ENCODE assay signal across 8 mouse cellular contexts in the genomic region with DNA sequence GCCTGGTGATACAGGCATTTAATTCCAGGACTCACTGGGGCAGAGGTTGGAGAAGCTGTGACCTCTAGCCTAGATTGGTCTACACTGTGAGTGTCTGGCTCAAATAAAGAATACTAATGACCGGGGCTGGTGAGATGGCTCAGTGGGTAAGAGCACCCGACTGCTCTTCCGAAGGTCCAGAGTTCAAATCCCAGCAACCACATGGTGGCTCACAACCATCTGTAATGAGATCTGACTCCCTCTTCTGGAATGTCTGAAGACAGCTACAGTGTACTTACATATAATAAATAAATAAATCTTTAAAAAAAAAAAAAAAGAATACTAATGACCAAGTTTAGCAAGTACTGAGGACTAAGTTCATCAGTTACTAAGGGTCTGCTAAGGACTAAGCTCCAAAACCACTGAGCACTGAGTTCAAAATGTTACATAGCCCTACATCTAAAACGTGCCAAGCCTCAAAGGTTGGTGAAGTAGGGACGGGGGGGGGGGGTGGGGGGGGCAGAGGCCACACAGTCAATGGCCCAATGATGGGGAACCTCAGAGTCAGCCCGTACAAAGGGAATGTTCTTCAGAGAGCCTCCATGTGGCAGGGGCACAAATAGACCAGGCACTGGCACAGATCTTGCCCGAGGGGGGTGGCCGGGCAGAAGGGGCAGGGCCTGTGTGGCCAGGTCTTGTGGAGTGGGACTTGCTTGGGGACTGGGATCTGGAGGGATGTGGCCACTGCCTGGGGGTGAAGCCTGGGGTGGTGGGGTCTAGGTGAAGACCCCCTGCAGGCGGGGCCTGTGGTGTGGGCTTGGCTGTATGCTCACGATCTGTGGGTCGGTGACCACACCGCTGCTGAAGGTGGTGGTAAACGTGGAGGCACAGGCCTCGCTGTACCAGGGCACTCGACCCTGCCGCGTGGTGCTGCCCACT. TPM values are rescaled to one million over a fixed set of nuclear protein-coding genes. Genes with fewer than 3 reads are reported as not detected.
A peak's percentile ranks its signal among the peaks of the same experiment; 100 is the strongest.
DNase-seq lines count a peak whose midpoint lies in the region; ATAC-seq and TF ChIP-seq lines count a peak whose summit lies in the region.

No protein-coding gene starts in this region.

- H3K4me3 ChIP-seq in lung, embryonic 15.5 days, result no peak overlapping the region
- H3K4me3 ChIP-seq in limb, embryonic 10.5 days, result peak overlapping the region; percentile 69
- H3K4me3 ChIP-seq in small intestine, adult 2 months (ENCODE audit: low read depth, low read length), result no peak overlapping the region

- no peaks in the 10 kb centered on the region for H3K36me3 ChIP-seq in lung, embryonic 15.5 days
- peaks cover under 1% of the 10 kb centered on the region; the same call in 1 of the 2 replicates for H3K36me3 ChIP-seq in limb, embryonic 10.5 days
- H3K36me3 ChIP-seq in small intestine, adult 2 months (ENCODE audit: control insufficient read depth, insufficient read depth, low read length), result no peaks in the 10 kb centered on the region

- no peak for TF ChIP-seq POLR2A in small intestine, adult 2 months (IDR thresholded peaks at IDR 0.05; ENCODE audit: low read depth, low read length)

- ATAC-seq in lung, embryonic 15.5 days (ENCODE audit: borderline replicate concordance, extremely low read depth, low FRiP score, low TSS enrichment), result no peak

- H3K27ac ChIP-seq in lung, embryonic 15.5 days, result no peak overlapping the region
- H3K27ac ChIP-seq in limb, embryonic 10.5 days, result peak overlapping the region; percentile 7; the same call in 1 of the 2 replicates
- peak overlapping the region; percentile 45 for H3K27ac ChIP-seq in small intestine, adult 2 months (ENCODE audit: insufficient read depth, low read depth, low read length)

- 76% methylated on average over 17 of the region's 17 CpGs for WGBS in lung, embryonic 15.5 days
- WGBS in limb, embryonic 10.5 days, result 80% methylated on average over 17 of the region's 17 CpGs
- 67% methylated on average over 17 of the region's 17 CpGs for WGBS in small intestine, adult 2 months

- no peak for TF ChIP-seq CTCF in small intestine, adult 2 months (IDR thresholded peaks at IDR 0.05; ENCODE audit: extremely low read depth, insufficient read length, insufficient replicate concordance, low read depth, low read length)

- H3K9ac ChIP-seq in lung, embryonic 15.5 days, result no peak overlapping the region

- H3K4me2 ChIP-seq in lung, embryonic 15.5 days, result peak overlapping the region; percentile 98

- 0 out of 2 replicates have a peak, but pooled peaks cover 2% of the 10 kb centered on the region for H3K27me3 ChIP-seq in lung, embryonic 15.5 days
- peaks cover 58% of the 10 kb centered on the region for H3K27me3 ChIP-seq in limb, embryonic 10.5 days (ENCODE audit: low read depth, poor library complexity, severe bottlenecking)
- no peaks in the 10 kb centered on the region for H3K27me3 ChIP-seq in small intestine, adult 2 months (ENCODE audit: control insufficient read depth, insufficient read depth, low read length)

- H3K4me1 ChIP-seq in lung, embryonic 15.5 days, result peaks cover 23% of the 10 kb centered on the region
- peaks cover 56% of the 10 kb centered on the region for H3K4me1 ChIP-seq in limb, embryonic 10.5 days
- H3K4me1 ChIP-seq in small intestine, adult 2 months (ENCODE audit: control insufficient read depth, insufficient read depth, insufficient read length, low read length), result peaks cover 33% of the 10 kb centered on the region

- DNase-seq in adrenal gland, postnatal 10 days, result peak; percentile 41
- no peak for DNase-seq in adrenal gland, adult 2 months
- no peak for DNase-seq in lung, postnatal 10 days
- no peak for DNase-seq in limb, embryonic 10.5 days (ENCODE audit: low spot score)
- DNase-seq in layer of hippocampus, adult 11-12 months (ENCODE audit: low spot score), result no peak
- no peak for DNase-seq in lung, postnatal 14 days

- no peaks in the 10 kb centered on the region for H3K9me3 ChIP-seq in lung, embryonic 15.5 days
- no peaks in the 10 kb centered on the region for H3K9me3 ChIP-seq in limb, embryonic 10.5 days (replicated peaks)

RNA-seq across cellular contexts. Expression of gene 2310011J03Rik, which starts 4.0 kb away (rescaled TPM):
- total RNA-seq in adrenal gland, postnatal 10 days (2021), result 10 to 100 TPM; 24.0 to 26.7 TPM
- total RNA-seq in adrenal gland, adult 2 months (2021), result 10 to 100 TPM; 21.6 to 32.5 TPM
- 57.0 and 61.7 TPM in 2 replicates for polyA plus RNA-seq in adrenal gland, adult 2 months (2012; rRNA removed)
- 47.7 and 51.9 TPM in 2 replicates for polyA plus RNA-seq in lung, embryonic 15.5 days (2015; fragmentation: Nextera tagmentation; extraction: Ambion mirVana)
- 58.2 and 60.9 TPM in 2 replicates for polyA plus RNA-seq in limb, embryonic 10.5 days (2016; fragmentation: Nextera tagmentation; extraction: Ambion mirVana)
- polyA plus RNA-seq in small intestine, adult 2 months (2012; rRNA removed), result 47.4 and 74.1 TPM in 2 replicates

RNA-seq across cellular contexts. Expression of gene Pcsk4, which starts 4.9 kb away (rescaled TPM):
- 1 to 10 TPM; 4.1 to 7.6 TPM for total RNA-seq in adrenal gland, postnatal 10 days (2021)
- 1 to 10 TPM; 1.8 to 3.4 TPM for total RNA-seq in adrenal gland, adult 2 months (2021)
- 15.9 and 19.6 TPM in 2 replicates for polyA plus RNA-seq in adrenal gland, adult 2 months (2012; rRNA removed)
- polyA plus RNA-seq in lung, embryonic 15.5 days (2015; fragmentation: Nextera tagmentation; extraction: Ambion mirVana), result 3.4 and 4.0 TPM in 2 replicates
- polyA plus RNA-seq in limb, embryonic 10.5 days (2016; fragmentation: Nextera tagmentation; extraction: Ambion mirVana), result 6.1 and 6.3 TPM in 2 replicates
- polyA plus RNA-seq in small intestine, adult 2 months (2012; rRNA removed), result 18.0 and 27.0 TPM in 2 replicates

RNA-seq across cellular contexts. Expression of gene Reep6, which starts 5.4 kb away (rescaled TPM):
- 10 to 100 TPM; 38.4 to 61.8 TPM for total RNA-seq in adrenal gland, postnatal 10 days (2021)
- 10 to 100 TPM; 11.1 to 15.6 TPM for total RNA-seq in adrenal gland, adult 2 months (2021)
- 11.3 and 15.7 TPM in 2 replicates for polyA plus RNA-seq in adrenal gland, adult 2 months (2012; rRNA removed)
- 13.8 and 14.2 TPM in 2 replicates for polyA plus RNA-seq in lung, embryonic 15.5 days (2015; fragmentation: Nextera tagmentation; extraction: Ambion mirVana)
- 5.4 and 6.6 TPM in 2 replicates for polyA plus RNA-seq in limb, embryonic 10.5 days (2016; fragmentation: Nextera tagmentation; extraction: Ambion mirVana)
- 186 and 287 TPM in 2 replicates for polyA plus RNA-seq in small intestine, adult 2 months (2012; rRNA removed)

RNA-seq across cellular contexts. Expression of gene Adamtsl5, which starts 23.8 kb away (rescaled TPM):
- 10 to 100 TPM in 1 of 2 experiments, 1 to 10 TPM in 1; 7.6 to 18.7 TPM for total RNA-seq in adrenal gland, postnatal 10 days (2021)
- total RNA-seq in adrenal gland, adult 2 months (2021), result 10 to 100 TPM in 1 of 2 experiments, 1 to 10 TPM in 1; 8.0 to 10.3 TPM
- polyA plus RNA-seq in adrenal gland, adult 2 months (2012; rRNA removed), result 35.1 and 41.5 TPM in 2 replicates
- polyA plus RNA-seq in lung, embryonic 15.5 days (2015; fragmentation: Nextera tagmentation; extraction: Ambion mirVana), result 2.5 and 3.4 TPM in 2 replicates
- polyA plus RNA-seq in limb, embryonic 10.5 days (2016; fragmentation: Nextera tagmentation; extraction: Ambion mirVana), result 0.39 and 0.48 TPM in 2 replicates
- 74.2 and 136 TPM in 2 replicates for polyA plus RNA-seq in small intestine, adult 2 months (2012; rRNA removed)

RNA-seq across cellular contexts. Expression of gene Apc2, which starts 28.6 kb away (rescaled TPM):
- total RNA-seq in adrenal gland, postnatal 10 days (2021), result 1 to 10 TPM; 2.7 to 5.6 TPM
- 1 to 10 TPM in 1 of 2 experiments, under 1 TPM in 1; 0.72 to 3.0 TPM for total RNA-seq in adrenal gland, adult 2 months (2021)
- 2.5 and 4.0 TPM in 2 replicates for polyA plus RNA-seq in adrenal gland, adult 2 months (2012; rRNA removed)
- 0.59 and 1.3 TPM in 2 replicates for polyA plus RNA-seq in lung, embryonic 15.5 days (2015; fragmentation: Nextera tagmentation; extraction: Ambion mirVana)
- 0.90 and 2.9 TPM in 2 replicates for polyA plus RNA-seq in limb, embryonic 10.5 days (2016; fragmentation: Nextera tagmentation; extraction: Ambion mirVana)
- polyA plus RNA-seq in small intestine, adult 2 months (2012; rRNA removed), result 0.65 and 0.96 TPM in 2 replicates

Comparison
In these comparisons a context has a peak if more than half of its experiments do, and no peak if none do; other contexts are left out.
1. RNA of gene Reep6, which starts 5.4 kb away (polyA plus RNA-seq): 186 to 287 TPM in small intestine, adult 2 months; 13.8 to 14.2 TPM in lung, embryonic 15.5 days, 11.3 to 15.7 TPM in adrenal gland, adult 2 months and 5.4 to 6.6 TPM in limb, embryonic 10.5 days; every median in the first group is over 10 times any median in the second.